Mouse (Mus musculus) bone marrow, adult 2 months (tissue): ENCODE data around the gene Prkci.

Experiments
- CTCF ChIP-seq: fragments of 200-500 bp; IDR thresholded peaks from 2 replicates; pipeline ENCODE4 v1.5.1; 2011; ENCODE audit warnings: low read length, control low read depth; ENCODE audit not compliant: control insufficient read depth, insufficient read depth
- POLR2A ChIP-seq: fragments of 200-500 bp; IDR thresholded peaks from 2 replicates; pipeline ENCODE4 v1.6.1; 2011; ENCODE audit warnings: low read depth, mild to moderate bottlenecking, control low read depth, low read length, borderline replicate concordance; ENCODE audit not compliant: control insufficient read depth

DNA sequence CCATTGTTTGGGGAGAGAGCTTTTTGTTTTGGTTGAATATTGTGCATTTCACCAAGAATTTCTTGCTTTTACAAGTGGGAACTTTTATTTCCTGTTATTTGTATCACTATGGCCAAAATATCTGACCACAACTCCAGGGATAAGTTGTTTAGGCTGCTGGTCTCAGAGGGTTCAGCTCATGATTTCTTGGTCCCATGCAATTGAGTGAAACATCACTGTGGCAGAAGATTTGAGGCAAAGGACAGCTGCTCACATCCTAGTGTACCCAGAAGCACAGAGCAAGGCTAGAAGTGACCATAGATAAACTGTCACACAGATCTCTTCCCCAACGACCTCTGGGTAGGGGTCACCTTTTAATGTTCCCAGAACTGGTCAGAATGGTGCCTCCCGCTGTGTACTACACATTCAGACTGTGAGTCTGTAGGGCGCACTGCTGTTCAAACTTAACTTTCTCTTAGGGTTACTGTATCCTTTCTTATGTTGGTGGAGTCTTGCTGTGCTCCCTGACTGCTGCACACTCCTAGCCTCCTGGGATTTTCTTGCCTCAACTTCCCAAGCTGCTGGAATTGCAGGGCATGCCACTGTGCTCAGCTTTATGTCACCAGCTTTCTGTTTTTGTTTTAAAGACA is 5.6 kb downstream of the Prkci start:
- TF ChIP-seq POLR2A: no peak
- TF ChIP-seq CTCF: no peak
